Mouse (Mus musculus) brain, embryonic 14.5 days (tissue): ENCODE measurements around the gene Olfr139.

Source experiments
- CTCF ChIP-seq: fragments of 200-500 bp; IDR thresholded peaks from 2 replicates; pipeline ENCODE4 v1.5.1; 2012; ENCODE audit warnings: inconsistent platforms, mild to moderate bottlenecking, moderate library complexity, borderline replicate concordance; ENCODE audit not compliant: insufficient read depth, insufficient read length; ENCODE audit errors: extremely low read depth
- POLR2A ChIP-seq: fragments of 200-500 bp; IDR thresholded peaks from 2 replicates; pipeline ENCODE4 v1.6.1; 2012; ENCODE audit warnings: mild to moderate bottlenecking, inconsistent platforms, borderline replicate concordance; ENCODE audit not compliant: poor library complexity, insufficient read depth, insufficient read length, severe bottlenecking; ENCODE audit errors: extremely low read depth

DNA sequence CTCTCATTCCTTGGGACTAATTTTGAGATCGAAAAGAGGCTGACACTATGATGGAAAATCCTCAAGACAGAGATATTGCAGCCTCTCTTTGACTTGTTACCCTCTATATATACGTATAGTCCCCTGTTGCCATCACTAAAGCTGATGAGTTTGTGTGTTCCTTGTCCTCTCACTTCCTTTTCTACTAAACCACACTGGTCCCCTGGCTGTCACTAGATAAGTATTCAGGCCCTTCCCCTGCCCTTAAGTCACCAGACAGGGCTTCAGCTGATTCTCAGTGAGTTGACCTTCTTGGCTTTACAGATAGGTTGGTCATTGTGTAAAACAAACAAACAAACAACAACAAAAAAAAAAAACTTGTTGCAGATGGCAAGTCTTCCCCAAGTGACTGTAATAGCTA is 45.2 kb upstream of the Olfr139 start:
- no peak for TF ChIP-seq POLR2A
- no peak for TF ChIP-seq CTCF
